ENCODE assay signal across 11 mouse cellular contexts in genomic region chr6:55680974-55681373, GRCm38 (mm10). TPM values are rescaled to one million over a fixed set of nuclear protein-coding genes. Genes with fewer than 3 reads are reported as not detected.
DNase-seq lines count a peak whose midpoint lies in the region; ATAC-seq and TF ChIP-seq lines count a peak whose summit lies in the region.
"Had no signal": no experiment of that assay in that cellular context is flagged by ENCODE, and none has a peak within 500 bp of the region (broad histone marks: within the 10 kb centered on the region; RNA-seq: fewer than 3 reads in every experiment).

Gene Neurod6, minus strand, starts transcription at chr6:55681263.

- ATAC-seq in forebrain, embryonic 11.5 days (replicated peaks; ENCODE audit: low FRiP score), result peak; percentile 45; the same call in 1 of the 2 replicates
- ATAC-seq in lung, postnatal 0 days, result no peak

- no peaks in the 10 kb centered on the region for H3K27me3 ChIP-seq in forebrain, embryonic 11.5 days (ENCODE audit: control insufficient read depth, insufficient read depth, low read length)
- peaks cover 45% of the 10 kb centered on the region for H3K27me3 ChIP-seq in forebrain, embryonic 10.5 days (ENCODE audit: poor library complexity, severe bottlenecking)
- H3K27me3 ChIP-seq in lung, postnatal 0 days (replicated peaks; ENCODE audit: insufficient read depth, low read length), result 0 out of 2 replicates have a peak, but pooled peaks cover 6% of the 10 kb centered on the region

- no peak for TF ChIP-seq CTCF in lung, postnatal 0 days (IDR thresholded peaks at IDR 0.05)

- intact Hi-C loops in heart, postnatal 36 days (cut with DNase I), result no loop called here

- TF ChIP-seq EP300 in lung, postnatal 0 days (IDR thresholded peaks at IDR 0.05), result no peak

- DNase-seq in forebrain, embryonic 11.5 days (ENCODE audit: low spot score), result no peak
- no peak for DNase-seq in forebrain, embryonic 10.5 days (ENCODE audit: extremely low spot score, low spot score)
- DNase-seq in frontal cortex, postnatal 25 days (ENCODE audit: low spot score in 2 of 2), result peak; percentile 31 to 63
- DNase-seq in left cerebral cortex, adult 8-10 months (ENCODE audit: low spot score in 2 of 2), result peak; percentile 49 to 74
- DNase-seq in right cerebral cortex, postnatal 25 days, result peak; percentile 75
- DNase-seq in heart, postnatal 36 days, result no peak
- DNase-seq in kidney, postnatal 36 days, result no peak
- DNase-seq in lung, postnatal 0 days (ENCODE audit: low spot score), result no peak
- DNase-seq: lung, postnatal 36 days had no signal

- H3K9me3 ChIP-seq in forebrain, embryonic 11.5 days (ENCODE audit: control insufficient read depth, low read length), result no peaks in the 10 kb centered on the region
- H3K9me3 ChIP-seq in forebrain, embryonic 10.5 days, result no peaks in the 10 kb centered on the region
- H3K9me3 ChIP-seq in lung, postnatal 0 days (ENCODE audit: low read length), result no peaks in the 10 kb centered on the region

- H3K4me2 ChIP-seq in forebrain, embryonic 11.5 days (ENCODE audit: low read depth, low read length, severe bottlenecking), result no peak within 1 kb of the TSS
- H3K4me2 ChIP-seq in lung, postnatal 0 days (replicated peaks; ENCODE audit: low read depth, low read length), result no peak within 1 kb of the TSS

- no peaks in the 10 kb centered on the region for H3K36me3 ChIP-seq in forebrain, embryonic 11.5 days (ENCODE audit: control insufficient read depth, insufficient read depth, low read length)
- no peaks in the 10 kb centered on the region for H3K36me3 ChIP-seq in forebrain, embryonic 10.5 days (replicated peaks)
- no peaks in the 10 kb centered on the region for H3K36me3 ChIP-seq in lung, postnatal 0 days (ENCODE audit: insufficient read depth, low read length)

- no peak within 1 kb of the TSS for H3K4me3 ChIP-seq in forebrain, embryonic 11.5 days (ENCODE audit: low read depth, low read length)
- H3K4me3 ChIP-seq in forebrain, embryonic 10.5 days, result no peak within 1 kb of the TSS
- H3K4me3 ChIP-seq in lung, postnatal 0 days (ENCODE audit: low read depth, low read length), result no peak within 1 kb of the TSS

- no peak within 1 kb of the TSS for H3K9ac ChIP-seq in forebrain, embryonic 11.5 days (ENCODE audit: low read length)
- H3K9ac ChIP-seq in lung, postnatal 0 days (replicated peaks; ENCODE audit: low read depth), result no peak within 1 kb of the TSS

- H3K27ac ChIP-seq in forebrain, embryonic 11.5 days (ENCODE audit: low read depth, low read length), result no peak within 1 kb of the TSS
- no peak within 1 kb of the TSS for H3K27ac ChIP-seq in forebrain, embryonic 10.5 days
- no peak within 1 kb of the TSS for H3K27ac ChIP-seq in lung, postnatal 0 days (ENCODE audit: low read length)
- H3K27ac ChIP-seq: kidney, postnatal 0 days had no signal

- 76% methylated on average over 4 of the region's 4 CpGs for WGBS in forebrain, embryonic 11.5 days
- 86% methylated on average over 4 of the region's 4 CpGs for WGBS in forebrain, embryonic 10.5 days
- WGBS in lung, postnatal 0 days, result 69% methylated on average over 4 of the region's 4 CpGs

- peaks cover 2% of the 10 kb centered on the region; the same call in 1 of the 2 replicates for H3K4me1 ChIP-seq in forebrain, embryonic 11.5 days (replicated peaks; ENCODE audit: control insufficient read depth, insufficient read depth, low read length)
- peaks cover 27% of the 10 kb centered on the region for H3K4me1 ChIP-seq in forebrain, embryonic 10.5 days
- no peaks in the 10 kb centered on the region for H3K4me1 ChIP-seq in lung, postnatal 0 days (ENCODE audit: insufficient read depth, low read depth, low read length)

RNA-seq across cellular contexts. Expression of gene Neurod6, which starts in this region (rescaled TPM):
- polyA plus RNA-seq in forebrain, embryonic 11.5 days (2014; fragmentation: Nextera tagmentation; extraction: Ambion mirVana), result 7.6 and 7.8 TPM in 2 replicates
- polyA plus RNA-seq in forebrain, embryonic 10.5 days (2016; fragmentation: Nextera tagmentation; extraction: Ambion mirVana), result 0.21 TPM in 1 of 2 replicates, not detected in the other
- 10 to 100 TPM; 44.9 to 56.5 (median 48.9) TPM for total RNA-seq in left cerebral cortex, adult 8-10 months (2022)
- not detected for total RNA-seq in heart, postnatal 36 days (2021)
- not detected in 2 replicates for polyA plus RNA-seq in lung, postnatal 0 days (2015; fragmentation: Nextera tagmentation; extraction: Ambion mirVana)
- total RNA-seq: gastrocnemius, postnatal 4 days had no signal
- polyA plus RNA-seq: kidney, postnatal 0 days had no signal

Comparison
In these comparisons a context has a peak if more than half of its experiments do, and no peak if none do; other contexts are left out.
1. RNA of gene Neurod6 (total RNA-seq): 44.9 to 56.5 TPM in left cerebral cortex, adult 8-10 months; not detected in heart, postnatal 36 days; every median in the first group is over 10 times any median in the second.
2. DNase-seq: peak in frontal cortex, postnatal 25 days (2 of 2), left cerebral cortex, adult 8-10 months (2 of 2) and right cerebral cortex, postnatal 25 days (single experiment); none in forebrain, embryonic 11.5 days (single experiment), forebrain, embryonic 10.5 days (single experiment), heart, postnatal 36 days (0 of 2), kidney, postnatal 36 days (0 of 2) and lung, postnatal 0 days (single experiment).